Mouse (Mus musculus): Measurements from ENCODE around the gene Dph1.

DNA sequence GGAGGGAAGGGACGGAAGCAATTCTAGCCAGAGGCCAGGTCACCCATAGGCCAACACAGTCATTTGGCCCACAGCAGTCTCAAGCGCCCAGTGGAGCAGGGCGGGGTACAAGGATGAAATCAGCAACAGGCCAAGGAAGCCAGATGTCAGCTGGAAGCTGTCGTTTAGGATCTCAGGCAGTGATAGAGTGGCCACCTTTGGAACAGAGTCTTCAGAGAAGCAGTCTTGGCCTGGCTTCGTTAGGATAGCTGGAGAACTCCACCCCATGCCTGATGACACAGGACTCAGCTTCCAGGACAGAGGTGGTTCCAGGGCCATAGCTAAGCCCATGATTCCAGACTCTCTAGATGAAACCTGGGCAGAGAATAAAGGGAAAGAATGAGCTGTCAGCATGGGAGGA is 50.6 kb downstream of the Dph1 start:
- TF ChIP-seq CTCF (IDR thresholded peaks at IDR 0.05; ENCODE audit: insufficient read depth, low read depth, low read length) (no peak), POLR2A (IDR thresholded peaks at IDR 0.05; ENCODE audit: insufficient read depth, low read depth, low read length) (no peak)

Measured in olfactory bulb, adult 2 months (tissue).